Mouse (Mus musculus) forebrain, embryonic 14.5 days (tissue): ENCODE data around the gene Il2rg. TPM values are rescaled to one million over a fixed set of nuclear protein-coding genes. Genes with fewer than 3 reads are reported as not detected.

Experiments used
- ATAC-seq: fragments of 200-750 bp; cut with Nextera tagmentation; 2 replicates; pipeline ENCODE4 v1.8.0; 2017; ENCODE audit warnings: mild to moderate bottlenecking, moderate library complexity
- DNase-seq: peaks from one replicate; pipeline ENCODE4 v3.0.0-alpha.2; 2015; ENCODE audit warnings: low spot score
- H3K27ac ChIP-seq: fragments of 300-500 bp; sonication (generic); 2 replicates; pipeline ENCODE4 v1.5.1; 2014; ENCODE audit warnings: low read depth, mild to moderate bottlenecking, control low read depth, low read length, moderate library complexity
- H3K27me3 ChIP-seq: fragments of 300-500 bp; sonication (generic); replicated peaks from 2 replicates; pipeline ENCODE4 v1.6.1; 2014; ENCODE audit warnings: low read length, control low read depth, mixed read lengths; ENCODE audit not compliant: control insufficient read depth, insufficient read depth
- H3K36me3 ChIP-seq: fragments of 300-500 bp; sonication (generic); 2 replicates; pipeline ENCODE4 v1.6.1; 2014; ENCODE audit warnings: low read length, control low read depth; ENCODE audit not compliant: control insufficient read depth, insufficient read depth
- H3K4me1 ChIP-seq: fragments of 300-500 bp; sonication (generic); 2 replicates; pipeline ENCODE4 v1.6.1; 2014; ENCODE audit warnings: antibody characterized with exemption, low read length, control low read depth; ENCODE audit not compliant: control insufficient read depth, insufficient read depth
- H3K4me2 ChIP-seq: fragments of 300-500 bp; sonication (generic); 2 replicates; pipeline ENCODE4 v1.6.1; 2014; ENCODE audit warnings: mild to moderate bottlenecking, control low read depth, low read length
- H3K4me3 ChIP-seq: fragments of 300-500 bp; sonication (generic); 2 replicates; pipeline ENCODE4 v1.5.1; 2014; ENCODE audit warnings: low read depth, low read length, control low read depth
- H3K9ac ChIP-seq: fragments of 300-500 bp; sonication (generic); 2 replicates; pipeline ENCODE4 v1.6.1; 2014; ENCODE audit warnings: mild to moderate bottlenecking, low read length, control low read depth, moderate library complexity
- H3K9me3 ChIP-seq: fragments of 300-500 bp; sonication (generic); replicated peaks from 2 replicates; pipeline ENCODE4 v1.6.1; 2016; ENCODE audit warnings: low read length, control low read depth, mixed read lengths; ENCODE audit not compliant: control insufficient read depth
- WGBS: fragments of 180-500 bp; shearing (Covaris S2); extraction: QIAGEN DNeasy Blood & Tissue Kit; methylation state at CpG from one replicate; pipeline ENCODE4 v1.1.7; 2014; 5-methylcytosine and 5-hydroxymethylcytosine counted together
- polyA plus RNA-seq: library from polyadenylated mRNA; unstranded; fragments of >200 nt; fragmentation: Nextera tagmentation; extraction: Ambion mirVana; gene quantifications from 2 replicates; pipeline ENCODE4 v1.2.1, GENCODE M21; 2014

The Il2rg gene
- 6.2 and 6.5 TPM in 2 replicates for polyA plus RNA-seq

DNA sequence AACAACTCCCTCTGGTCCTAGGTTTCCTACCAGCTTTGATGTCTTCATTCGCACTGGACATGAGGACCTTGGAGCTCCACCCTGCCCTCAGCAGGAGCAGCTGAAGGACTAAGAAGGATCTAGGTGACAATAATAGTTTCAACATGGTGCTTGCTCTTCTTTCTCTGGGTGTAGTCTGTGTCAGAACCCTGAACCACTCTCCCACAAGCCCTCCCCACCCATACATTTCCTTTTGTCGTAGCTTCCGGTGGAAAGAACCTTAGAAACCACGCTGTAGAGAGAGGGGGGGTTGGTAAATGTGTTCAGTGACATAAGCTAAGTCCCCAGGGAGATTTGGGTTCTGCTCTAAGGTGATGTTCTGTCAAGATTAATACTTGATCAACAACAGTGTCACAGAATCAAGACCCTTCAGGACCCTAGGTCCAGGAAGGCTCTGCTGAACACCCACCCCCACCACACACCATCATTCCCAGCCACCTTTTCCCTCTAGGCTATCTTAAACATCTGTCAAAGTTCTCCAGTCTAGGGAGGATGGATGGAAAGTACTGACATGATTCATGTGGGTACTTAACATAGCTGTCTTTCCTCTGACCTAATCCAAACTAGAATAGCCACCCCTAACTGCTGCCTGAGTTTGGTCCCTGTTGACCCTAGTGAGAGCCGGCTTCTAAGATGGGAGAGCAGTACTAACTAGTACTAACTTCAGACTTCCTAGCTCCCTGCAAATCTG is at the start of gene Il2rg:
Gene Il2rg (minus strand): TSS at position 231 of the 730 bp plus-strand sequence.
- DNase-seq (no peak), ATAC-seq (no peak)
- Histone ChIP-seq H3K9me3 (no peaks in the 10 kb centered on the region), H3K4me2 (no peak within 1 kb of the TSS), H3K27me3 (no peaks in the 10 kb centered on the region), H3K27ac (no peak within 1 kb of the TSS), H3K4me1 (no peaks in the 10 kb centered on the region), H3K9ac (no peak within 1 kb of the TSS), H3K36me3 (no peaks in the 10 kb centered on the region), H3K4me3 (no peak within 1 kb of the TSS)
- 77% methylated on average over 5 of the region's 5 CpGs for WGBS

DNA sequence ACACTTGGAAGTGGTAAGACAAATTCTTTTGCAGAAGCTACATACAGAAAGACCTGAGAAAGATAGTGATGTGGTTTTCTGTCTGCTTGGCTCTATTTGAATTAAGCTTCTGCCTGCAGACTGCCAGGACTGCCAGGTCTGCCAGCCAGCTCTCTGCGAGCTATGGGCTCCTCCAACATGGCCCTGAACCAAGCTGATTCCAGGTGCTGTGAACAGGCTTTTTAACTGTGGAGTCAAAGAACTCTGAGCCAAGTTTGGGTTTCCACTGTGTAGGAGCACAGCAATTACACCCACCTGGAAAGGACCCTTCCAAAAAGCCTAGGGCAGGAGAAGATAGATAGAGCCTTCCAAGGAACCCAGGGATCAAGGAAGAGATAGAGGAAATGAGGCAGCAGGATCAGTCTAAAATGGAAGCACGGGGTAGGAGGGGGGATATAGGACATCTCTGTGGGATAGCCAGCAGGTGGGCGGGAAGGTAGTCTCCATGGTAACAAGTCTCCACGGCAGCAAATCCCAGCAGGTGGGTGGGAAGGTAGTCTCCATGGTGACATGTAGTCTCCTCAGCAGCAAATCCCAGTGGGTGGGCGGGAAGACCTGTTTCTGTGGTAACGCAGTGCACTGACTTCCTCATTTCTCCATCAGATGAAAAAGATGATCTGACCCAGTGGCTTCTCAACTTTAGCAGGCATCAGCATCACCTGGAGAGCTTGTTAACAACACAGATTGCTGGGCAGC is 45.7 kb upstream of the Il2rg start:
- no peak overlapping the region for H3K4me2 ChIP-seq
- ATAC-seq = peak; percentile 86
- no peak overlapping the region for H3K9ac ChIP-seq
- H3K27ac ChIP-seq = no peak overlapping the region
- peaks cover 42% of the 10 kb centered on the region for H3K36me3 ChIP-seq
- no peaks in the 10 kb centered on the region for H3K27me3 ChIP-seq
- no peak overlapping the region for H3K4me3 ChIP-seq
- DNase-seq = peak; percentile 73
- H3K9me3 ChIP-seq = no peaks in the 10 kb centered on the region
- 22% methylated on average over 6 of the region's 6 CpGs for WGBS
- no peaks in the 10 kb centered on the region for H3K4me1 ChIP-seq

DNA sequence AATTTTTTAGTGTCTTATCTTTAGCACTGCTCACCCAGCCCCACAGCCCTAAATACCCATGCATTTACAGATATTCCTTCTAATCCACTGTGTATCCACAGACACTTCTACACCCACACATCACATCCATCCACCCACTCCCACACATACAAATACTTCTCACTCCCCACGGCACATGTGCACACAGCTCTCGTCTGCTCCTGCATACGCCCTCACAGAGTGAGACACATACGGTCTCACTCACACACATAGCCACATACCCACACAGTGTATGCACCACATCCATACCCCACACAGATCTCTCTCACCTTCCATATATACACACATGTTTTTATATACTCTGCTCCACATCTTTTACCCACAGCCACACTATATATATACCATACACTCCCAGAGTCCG is 41.2 kb upstream of the Il2rg start:
- no peaks in the 10 kb centered on the region for H3K9me3 ChIP-seq
- H3K4me2 ChIP-seq = no peak overlapping the region
- 0 out of 2 replicates have a peak, but pooled peaks cover under 1% of the 10 kb centered on the region for H3K4me1 ChIP-seq
- ATAC-seq (no peak), DNase-seq (no peak)
- H3K27ac ChIP-seq = no peak overlapping the region
- WGBS = 91% methylated on average over 5 of the region's 5 CpGs
- H3K27me3 ChIP-seq = no peaks in the 10 kb centered on the region
- peaks cover 27% of the 10 kb centered on the region for H3K36me3 ChIP-seq
- H3K4me3 ChIP-seq = no peak overlapping the region
- H3K9ac ChIP-seq = no peak overlapping the region

DNA sequence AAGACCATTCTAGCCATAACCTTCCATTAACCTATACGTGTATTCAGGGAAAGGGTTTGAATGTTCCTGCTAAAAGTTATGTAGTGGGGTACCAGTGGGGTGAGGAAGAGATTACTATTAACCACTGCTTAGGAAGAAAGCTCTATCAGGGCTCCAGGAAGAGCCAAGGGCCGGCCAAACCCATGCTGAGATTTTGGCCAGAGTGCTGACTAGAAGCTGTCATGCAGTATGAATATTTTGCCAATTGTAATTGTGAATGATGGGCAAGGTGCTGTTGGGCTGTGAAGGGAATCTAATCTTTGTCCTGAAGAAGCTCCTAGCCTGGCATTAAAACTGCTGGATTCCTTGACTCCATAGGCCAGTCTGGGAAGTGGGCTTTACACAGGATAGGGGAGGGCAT is 36.6 kb upstream of the Il2rg start:
- Histone ChIP-seq H3K4me2 (no peak overlapping the region), H3K27ac (no peak overlapping the region), H3K9me3 (no peaks in the 10 kb centered on the region), H3K9ac (no peak overlapping the region), H3K36me3 (peaks cover 6% of the 10 kb centered on the region; the same call in 1 of the 2 replicates), H3K4me1 (peaks cover 17% of the 10 kb centered on the region; the same call in 1 of the 2 replicates), H3K27me3 (no peaks in the 10 kb centered on the region), H3K4me3 (no peak overlapping the region)
- DNase-seq (no peak), ATAC-seq (no peak)
- WGBS = 40% methylated on average over 2 of the region's 2 CpGs

DNA sequence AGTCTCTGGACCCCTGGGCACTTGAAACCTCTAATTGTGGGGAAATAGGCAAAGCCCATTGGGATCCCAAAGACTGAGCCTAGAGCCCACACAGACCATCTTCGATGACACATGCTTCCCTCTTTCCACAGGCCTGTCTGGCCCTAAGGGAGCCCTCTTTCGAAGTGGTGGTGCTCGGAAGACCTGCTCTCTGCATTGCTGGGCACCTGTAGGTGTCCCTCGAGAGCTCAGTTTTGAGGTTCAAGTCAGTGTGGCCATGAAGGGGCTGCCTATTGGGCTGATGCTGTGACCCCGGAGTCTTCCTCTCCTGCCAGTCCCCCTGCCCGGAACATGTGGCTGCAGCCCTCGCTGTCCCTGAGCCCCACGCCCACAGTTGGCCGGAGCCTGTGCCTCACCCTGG is 33.6 kb upstream of the Il2rg start:
- Histone ChIP-seq H3K9ac (peak overlapping the region; percentile 40), H3K27me3 (no peaks in the 10 kb centered on the region), H3K4me2 (peak overlapping the region; percentile 51), H3K4me3 (peak overlapping the region; percentile 47), H3K4me1 (peaks cover 17% of the 10 kb centered on the region; the same call in 1 of the 2 replicates), H3K9me3 (no peaks in the 10 kb centered on the region), H3K36me3 (0 out of 2 replicates have a peak, but pooled peaks cover 7% of the 10 kb centered on the region), H3K27ac (no peak overlapping the region)
- ATAC-seq (no peak), DNase-seq (no peak)
- 69% methylated on average over 9 of the region's 9 CpGs for WGBS

DNA sequence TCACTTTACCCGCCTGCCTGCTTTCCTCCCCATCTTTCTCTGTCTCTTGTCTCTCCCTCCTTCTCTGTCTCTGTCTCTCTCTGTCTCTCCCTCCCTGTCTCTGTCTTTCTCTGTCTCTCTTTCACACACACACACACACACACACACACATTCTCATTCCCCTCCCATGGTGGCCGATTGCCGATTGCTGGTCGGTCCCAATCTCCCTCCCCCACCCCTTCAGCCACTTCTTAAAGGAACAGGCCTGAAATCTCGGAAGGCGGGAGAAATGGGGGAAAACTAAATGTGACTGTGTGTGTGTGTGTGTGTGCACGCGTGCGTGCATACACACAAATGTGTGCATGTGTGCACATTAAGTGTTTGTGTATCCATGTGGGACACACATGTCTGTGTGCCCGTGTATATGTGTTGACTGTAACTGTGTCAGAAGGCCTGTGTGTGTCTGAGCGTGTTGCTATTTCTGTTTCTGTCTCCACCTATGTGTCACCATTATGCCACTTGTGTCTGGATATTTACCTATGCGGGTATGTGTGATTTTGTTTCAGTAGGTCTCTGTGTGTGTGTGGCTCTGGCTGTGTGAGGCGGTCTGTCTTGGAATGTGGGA is 32.5 kb upstream of the Il2rg start:
- Histone ChIP-seq H3K4me1 (peaks cover 17% of the 10 kb centered on the region; the same call in 1 of the 2 replicates), H3K27me3 (no peaks in the 10 kb centered on the region), H3K4me3 (peak overlapping the region; percentile 47), H3K9me3 (no peaks in the 10 kb centered on the region), H3K4me2 (peak overlapping the region; percentile 51), H3K27ac (peak overlapping the region; percentile 70), H3K36me3 (peaks cover 18% of the 10 kb centered on the region; the same call in 1 of the 2 replicates), H3K9ac (peak overlapping the region; percentile 74; the same call in 1 of the 2 replicates)
- WGBS = 47% methylated on average over 13 of the region's 13 CpGs
- ATAC-seq (peak; percentile 70), DNase-seq (peak; percentile 69)

DNA sequence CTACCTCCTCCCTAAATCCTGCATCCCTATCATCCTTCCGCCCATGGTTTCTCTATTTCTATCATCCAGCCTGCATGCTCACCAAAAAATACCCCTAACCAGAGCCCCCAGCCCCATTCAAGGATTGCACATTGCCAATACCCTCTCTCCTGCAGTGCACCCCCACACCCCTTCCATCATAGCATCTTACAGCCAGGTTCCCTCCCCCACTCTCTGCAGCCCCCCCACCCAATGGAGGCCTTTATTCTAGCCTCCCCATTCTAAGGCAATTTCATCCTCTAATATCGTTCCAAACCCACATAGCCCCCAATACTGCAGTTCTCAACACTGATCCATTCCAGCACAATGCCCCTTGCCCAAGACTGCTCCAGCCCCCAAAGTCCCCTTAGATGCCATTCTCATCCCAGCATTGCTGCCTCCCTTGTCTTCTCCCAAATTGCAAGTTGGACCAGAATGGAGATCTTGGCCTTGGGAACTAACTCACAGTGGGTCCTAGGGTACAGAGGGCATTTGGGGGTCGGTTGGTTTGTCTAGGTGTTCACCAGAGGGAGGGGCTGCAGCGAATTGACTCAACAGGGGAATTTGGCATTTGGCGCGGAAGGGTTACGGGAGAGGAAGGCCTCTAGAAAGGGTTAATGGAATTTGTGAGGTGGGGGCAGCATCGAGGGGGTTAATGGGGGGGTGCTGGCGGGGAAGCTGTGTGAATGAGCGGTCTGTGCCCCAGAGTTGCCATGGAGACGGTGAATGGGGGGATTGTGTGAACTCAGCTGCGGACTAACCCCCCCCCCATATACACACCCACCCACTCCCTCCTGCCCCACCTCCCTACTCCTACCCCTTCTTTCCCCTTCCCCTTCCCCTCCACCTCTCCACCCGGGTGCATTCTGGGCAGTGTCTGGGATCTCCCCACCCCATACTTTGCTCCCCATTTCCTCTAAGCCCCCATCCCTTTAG is 31.7 kb upstream of the Il2rg start:
- H3K9me3 ChIP-seq = no peaks in the 10 kb centered on the region
- WGBS = 40% methylated on average over 13 of the region's 13 CpGs
- peak overlapping the region; percentile 51 for H3K4me2 ChIP-seq
- peak; percentile 81 for DNase-seq
- H3K4me3 ChIP-seq = peak overlapping the region; percentile 47
- peaks cover 24% of the 10 kb centered on the region; the same call in 1 of the 2 replicates for H3K36me3 ChIP-seq
- ATAC-seq = peak; percentile 74
- no peaks in the 10 kb centered on the region for H3K27me3 ChIP-seq
- H3K27ac ChIP-seq = peak overlapping the region; percentile 70
- peaks cover 17% of the 10 kb centered on the region; the same call in 1 of the 2 replicates for H3K4me1 ChIP-seq
- H3K9ac ChIP-seq = peak overlapping the region; percentile 74

DNA sequence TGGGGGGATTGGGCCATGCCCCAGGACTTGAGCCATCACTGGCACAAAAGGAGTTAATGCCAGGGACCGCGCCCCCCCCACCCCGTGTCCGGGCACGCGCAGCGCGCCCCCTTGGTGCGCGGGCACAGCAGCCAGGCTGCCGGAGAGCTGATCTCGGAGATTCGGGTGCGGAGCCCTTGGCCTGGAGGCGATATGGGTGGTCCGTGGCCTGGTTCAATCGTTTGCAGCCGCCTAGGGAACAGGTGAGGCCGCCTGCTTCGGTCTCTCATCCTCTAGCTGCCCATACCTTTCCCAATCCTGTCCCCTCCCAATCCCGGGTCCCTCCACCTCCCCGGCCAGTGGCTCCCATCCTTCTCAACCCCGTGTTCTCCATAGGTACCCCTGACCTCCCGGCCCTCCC is 31.0 kb upstream of the Il2rg start, which contains the start of gene Nlgn3:
Gene Nlgn3 (plus strand): TSS at position 114 of the 400 bp plus-strand sequence.
- Histone ChIP-seq H3K36me3 (peaks cover 26% of the 10 kb centered on the region; the same call in 1 of the 2 replicates), H3K9ac (peak within 1 kb of the TSS; percentile 74), H3K4me1 (peaks cover 14% of the 10 kb centered on the region; the same call in 1 of the 2 replicates), H3K27me3 (no peaks in the 10 kb centered on the region), H3K4me3 (peak within 1 kb of the TSS; percentile 47), H3K27ac (peak within 1 kb of the TSS; percentile 70), H3K4me2 (peak within 1 kb of the TSS; percentile 51), H3K9me3 (no peaks in the 10 kb centered on the region)
- DNase-seq = peak; percentile 59
- 26% methylated on average over 15 of the region's 24 CpGs for WGBS
- ATAC-seq = peak; percentile 27
